Mouse (Mus musculus) thymus, postnatal 0 days (tissue): ENCODE results near the gene Abcc6. TPM values are rescaled to one million over a fixed set of nuclear protein-coding genes. Genes with fewer than 3 reads are reported as not detected.
"Not testable (repeated sequence)": the region's sequence is repeated elsewhere in the genome, so short reads cannot be mapped to it uniquely, and the experiment has no call there.

Experiments used
- DNase-seq: peaks from one replicate; pipeline ENCODE4 v3.0.0-alpha.2; 2015; ENCODE audit warnings: low spot score
- polyA plus RNA-seq: library from polyadenylated mRNA; unstranded; fragments of >200 nt; fragmentation: Nextera tagmentation; extraction: Ambion mirVana; gene quantifications from 2 replicates; pipeline ENCODE4 v1.2.1, GENCODE M21; 2015

Abcc6 gene
- polyA plus RNA-seq, 1 experiment from 2014 or later: not detected

DNA sequence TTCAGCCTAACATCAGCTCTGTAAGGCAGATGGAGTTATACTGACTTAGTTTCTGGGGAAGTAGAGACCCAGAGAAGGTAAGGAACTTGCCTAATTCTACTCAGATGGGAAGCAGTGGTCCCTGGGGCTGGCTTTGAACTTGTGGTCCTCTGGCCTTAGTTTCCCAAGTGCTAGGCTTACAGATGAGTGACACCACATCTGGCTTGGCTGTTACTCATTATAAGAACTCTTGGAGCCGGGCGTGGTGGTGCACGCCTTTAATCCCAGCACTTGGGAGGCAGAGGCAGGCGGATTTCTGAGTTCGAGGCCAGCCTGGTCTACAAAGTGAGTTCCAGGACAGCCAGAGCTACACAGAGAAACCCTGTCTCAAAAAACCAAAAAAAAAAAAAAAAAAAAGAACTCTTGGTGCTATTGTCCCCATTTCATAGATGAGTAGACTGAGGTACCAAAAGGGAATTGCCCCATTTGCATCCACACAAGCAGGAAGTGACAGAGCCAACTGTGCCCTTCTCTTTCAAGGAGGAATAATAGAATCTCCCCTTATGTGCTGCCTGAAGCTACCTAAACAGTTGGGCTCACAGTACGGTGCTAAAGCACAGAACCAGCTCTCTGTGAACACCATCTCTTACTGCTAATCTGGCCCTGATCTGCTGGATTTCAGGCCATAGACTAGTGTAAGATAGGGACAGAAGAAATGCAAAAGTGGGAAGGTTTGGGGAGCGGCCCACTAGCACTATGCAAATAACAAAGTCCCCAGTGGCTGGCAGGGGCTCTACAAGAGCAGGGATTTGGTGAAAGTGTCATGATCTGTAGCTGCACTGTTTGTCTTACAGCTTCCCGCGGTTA is 580 bp downstream of the Abcc6 start:
- no peak for DNase-seq

DNA sequence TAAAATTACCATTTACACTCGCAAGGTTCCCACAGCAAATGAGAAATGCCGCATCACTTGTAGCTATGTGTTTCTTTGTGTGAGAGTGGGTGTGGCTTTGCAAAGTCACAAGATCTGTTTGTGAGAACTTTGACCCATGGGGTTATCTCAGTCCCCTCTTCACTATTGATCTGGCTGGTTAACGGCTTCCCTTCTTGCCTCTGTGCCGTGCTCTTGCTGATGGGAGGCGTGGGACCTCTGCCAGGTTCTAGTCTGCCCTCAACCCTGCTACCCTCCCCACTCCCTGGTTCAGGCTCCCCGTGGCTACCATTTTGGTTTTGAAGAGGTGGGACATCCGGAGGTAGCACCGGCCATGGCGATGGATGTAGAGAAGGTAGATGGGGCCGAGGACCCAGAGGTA is 1.4 kb downstream of the Abcc6 start:
- no peak for DNase-seq

DNA sequence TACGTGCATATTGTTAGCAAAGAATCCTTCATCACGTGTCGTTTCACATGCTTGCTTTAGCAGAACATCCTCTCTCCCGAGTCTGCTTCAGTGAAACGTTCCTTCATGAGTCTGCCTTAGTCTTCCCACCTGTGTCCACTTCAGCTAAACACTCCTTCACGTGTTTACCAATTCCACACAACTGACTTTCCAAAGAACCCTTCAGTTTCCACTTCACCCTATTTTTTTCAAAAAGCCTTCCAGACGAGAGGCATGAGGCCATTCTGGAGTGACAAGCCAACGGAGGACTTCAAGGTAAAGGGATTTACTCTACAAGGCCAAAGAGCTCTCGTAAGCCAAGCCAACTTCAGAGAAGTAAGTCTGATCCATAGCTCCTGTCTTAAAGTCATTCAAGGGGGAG is 4.7 kb downstream of the Abcc6 start:
- DNase-seq: no peak

DNA sequence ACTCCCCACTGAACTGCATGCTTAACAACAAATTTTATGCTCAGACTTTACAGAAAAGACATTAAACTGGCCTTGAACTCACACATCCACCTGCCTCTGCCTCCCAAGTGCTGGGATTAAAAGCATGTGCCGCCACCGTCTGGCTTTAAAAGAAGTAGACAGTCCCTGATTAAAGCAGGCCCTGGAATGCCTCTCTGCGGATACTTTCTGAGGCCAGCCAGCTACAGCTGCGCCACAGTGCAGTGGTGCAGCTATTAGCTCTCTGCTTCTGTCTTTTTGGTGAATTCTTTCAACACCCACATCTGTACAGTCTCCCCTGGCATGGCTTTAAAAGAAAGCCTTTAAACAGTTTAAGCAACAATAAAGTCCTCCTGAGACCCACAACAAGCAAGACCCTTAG is 8.2 kb downstream of the Abcc6 start:
- DNase-seq: no peak

DNA sequence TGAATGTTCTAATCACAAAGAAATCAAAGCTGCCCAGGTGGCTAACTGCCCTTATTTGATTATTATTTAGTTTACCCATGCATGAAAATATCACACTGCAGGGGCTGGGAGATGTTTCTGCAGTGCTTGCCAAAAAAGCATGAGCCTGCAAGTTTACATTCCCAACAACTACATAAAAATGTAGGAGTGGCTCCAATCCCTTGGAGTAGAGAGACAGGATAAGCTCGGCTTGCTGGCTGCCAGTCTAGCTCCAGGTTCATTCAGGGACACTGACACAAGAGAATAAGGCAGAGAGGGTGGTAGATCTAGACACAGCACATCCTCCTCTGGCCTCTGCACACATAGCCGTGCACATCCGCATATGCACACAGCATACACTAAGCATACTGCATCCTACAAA is 10.5 kb downstream of the Abcc6 start:
- no peak for DNase-seq

DNA sequence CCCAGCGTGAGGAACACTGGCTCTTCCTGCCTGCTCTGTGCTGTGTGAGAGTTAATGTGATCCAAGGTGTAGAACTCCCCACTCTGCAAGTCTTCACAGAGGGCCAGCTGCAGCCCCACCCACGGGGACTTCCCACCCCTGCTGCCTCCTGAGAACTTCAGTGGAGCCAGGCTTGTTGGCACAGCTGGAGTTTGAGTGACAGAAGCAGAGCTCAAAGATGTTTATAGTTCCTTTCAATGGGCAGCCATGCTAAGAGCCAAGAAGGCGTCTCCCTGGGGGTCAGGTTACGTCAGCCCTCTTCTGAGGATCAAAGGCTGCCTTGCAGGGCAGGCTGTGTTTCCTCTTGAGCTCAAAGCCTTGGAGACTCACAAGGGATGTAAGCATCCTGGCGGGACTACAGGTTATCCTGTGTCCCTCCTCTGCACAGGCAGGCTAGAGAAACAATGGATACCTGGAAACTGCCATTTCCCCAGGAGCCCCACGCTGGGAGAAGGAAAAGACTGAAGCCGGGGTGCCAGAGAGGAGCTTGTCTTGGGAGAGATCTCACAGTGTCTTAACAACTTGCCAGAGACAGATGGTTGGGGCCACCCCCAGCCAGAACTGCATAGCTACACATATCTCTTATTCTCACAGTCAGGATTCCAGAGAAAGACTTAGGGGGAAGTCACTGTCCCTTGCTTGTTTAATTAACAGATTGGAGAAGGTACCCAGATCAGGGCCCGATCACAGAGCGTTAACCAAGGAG is 16.7 kb downstream of the Abcc6 start:
- no peak for DNase-seq

DNA sequence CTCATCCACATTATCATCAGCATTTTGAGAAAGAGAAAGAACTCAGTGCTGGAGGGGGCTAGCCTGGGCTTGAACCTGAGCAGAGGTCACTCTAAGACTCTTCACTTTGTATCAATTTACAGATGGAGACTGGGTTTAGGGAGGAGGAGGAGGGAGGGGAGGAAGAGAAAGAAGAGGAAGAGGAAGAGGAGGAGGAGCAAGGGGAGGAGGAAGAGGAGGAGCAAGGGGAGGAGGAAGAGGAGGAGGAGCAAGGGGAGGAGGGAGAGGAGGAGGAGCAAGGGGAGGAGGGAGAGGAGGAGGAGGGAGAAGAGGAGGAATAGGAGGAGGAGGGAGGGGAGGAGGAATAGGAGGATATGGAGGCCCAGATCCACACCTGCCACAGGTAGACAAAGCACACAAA is 18.0 kb downstream of the Abcc6 start:
- DNase-seq: no peak

DNA sequence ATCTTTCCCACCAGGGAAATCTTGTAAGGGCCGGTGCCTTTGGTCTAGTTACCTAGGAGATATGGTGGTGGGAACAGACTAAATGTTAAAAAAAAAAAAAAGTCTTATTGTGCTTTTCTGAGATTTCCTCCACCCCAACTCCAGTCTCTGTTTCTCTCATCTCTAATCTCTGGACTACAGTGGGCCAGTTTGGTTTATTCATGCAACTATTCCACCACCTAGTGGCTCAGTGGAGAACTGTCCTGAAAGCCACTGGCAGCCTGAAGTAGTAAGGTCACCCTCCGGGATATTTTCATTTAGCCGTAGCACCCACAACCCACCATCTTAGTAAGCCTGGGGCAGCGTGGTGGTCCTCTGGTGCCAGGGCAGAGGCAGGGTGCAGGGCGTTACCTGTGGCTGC is 20.5 kb downstream of the Abcc6 start:
- peak; percentile 58 for DNase-seq

DNA sequence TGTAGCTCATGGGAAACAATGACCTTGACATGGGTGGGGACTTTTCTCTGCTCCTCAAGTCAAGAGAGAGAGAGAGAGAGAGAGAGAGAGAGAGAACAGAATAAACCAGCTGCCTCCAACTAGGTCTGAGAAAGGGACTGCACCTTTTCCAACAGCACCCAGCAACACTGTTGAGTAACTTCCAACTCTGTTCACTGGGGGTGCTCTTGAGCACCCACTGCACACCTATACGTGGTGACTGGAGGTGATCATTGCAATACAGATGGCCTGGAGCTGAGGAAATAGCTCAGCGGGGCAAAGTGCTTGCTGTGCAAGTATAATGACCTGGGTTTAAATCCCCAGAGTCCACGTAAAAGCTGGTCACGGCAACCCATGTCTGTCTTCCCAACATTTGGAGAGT is 27.4 kb downstream of the Abcc6 start:
- DNase-seq: no peak

DNA sequence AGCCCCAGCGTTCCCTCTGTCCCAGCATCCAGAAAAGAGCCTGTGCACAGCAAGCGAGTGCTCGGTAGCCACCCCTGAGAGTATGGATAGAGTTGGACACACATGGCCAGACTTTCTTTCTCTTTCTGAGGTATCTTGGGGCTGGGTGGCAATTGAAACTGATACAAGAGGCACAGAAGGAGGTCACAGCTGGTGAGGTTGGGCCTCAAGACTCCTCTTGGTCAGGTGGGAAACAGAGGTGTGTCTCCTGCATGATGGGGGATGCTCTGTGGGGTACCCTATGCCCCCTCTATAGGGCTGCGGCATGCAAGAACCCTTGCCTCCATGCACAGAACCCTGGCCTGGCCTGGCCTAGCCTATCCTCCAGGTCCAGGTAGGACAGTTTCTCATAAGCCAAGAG is 29.5 kb downstream of the Abcc6 start:
- DNase-seq: no peak

DNA sequence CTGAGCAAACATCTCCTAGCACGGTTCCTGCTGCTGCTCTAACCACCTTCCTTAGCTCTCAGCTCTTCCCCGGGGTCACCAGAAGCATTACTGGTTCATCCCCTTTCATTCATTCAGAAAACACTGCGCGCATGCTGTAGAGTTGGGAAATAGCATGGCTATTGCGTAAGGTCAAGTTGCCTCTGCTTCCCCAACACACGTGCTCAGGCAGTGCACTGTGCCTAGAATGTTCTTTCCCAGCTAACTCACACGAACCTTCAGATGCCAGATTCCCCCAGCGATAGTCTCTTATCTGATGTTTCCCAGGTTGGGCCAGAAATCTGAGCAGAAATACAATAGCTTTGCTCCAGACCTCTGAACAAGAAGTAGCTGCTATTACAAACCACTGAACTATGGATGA is 37.6 kb downstream of the Abcc6 start:
- DNase-seq: no peak

DNA sequence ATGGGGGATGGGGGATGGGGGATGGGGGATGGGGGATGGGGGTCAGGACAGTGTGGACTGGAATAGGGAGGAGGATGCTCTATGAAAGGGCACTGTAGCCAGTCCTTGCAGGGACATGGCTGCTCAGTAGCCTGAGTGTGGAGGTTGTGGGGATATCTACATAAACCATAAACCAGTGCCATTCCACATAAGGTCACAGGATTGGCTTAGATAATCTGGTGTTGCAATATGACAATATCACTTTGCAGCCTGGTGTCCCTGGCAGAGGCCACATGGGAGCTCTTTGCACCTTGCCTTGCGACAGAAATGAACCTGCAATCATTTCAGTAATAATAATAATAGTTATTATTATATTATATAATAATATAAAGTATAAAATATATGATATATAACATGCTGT is 41.8 kb downstream of the Abcc6 start:
- no peak for DNase-seq

DNA sequence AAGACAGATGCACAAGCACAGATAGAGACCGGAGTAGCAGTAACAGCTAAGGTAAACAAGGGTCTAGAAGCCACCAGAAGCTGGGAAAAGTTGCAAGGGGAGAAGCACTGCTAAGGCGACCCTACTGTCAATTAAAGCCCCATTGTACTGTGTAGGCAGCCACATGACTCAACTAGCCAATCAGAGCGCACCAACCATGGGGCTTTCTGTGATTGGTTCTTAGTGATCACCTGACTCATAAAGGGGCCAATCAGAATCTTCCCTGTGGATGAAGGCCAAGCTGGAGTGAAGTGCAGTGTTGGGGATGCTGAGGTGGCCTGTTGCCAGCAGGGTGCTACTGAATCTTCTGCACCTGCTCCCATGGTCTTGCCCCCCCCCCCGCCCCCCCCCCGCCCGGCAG is 43.2 kb downstream of the Abcc6 start:
- DNase-seq: no peak

DNA sequence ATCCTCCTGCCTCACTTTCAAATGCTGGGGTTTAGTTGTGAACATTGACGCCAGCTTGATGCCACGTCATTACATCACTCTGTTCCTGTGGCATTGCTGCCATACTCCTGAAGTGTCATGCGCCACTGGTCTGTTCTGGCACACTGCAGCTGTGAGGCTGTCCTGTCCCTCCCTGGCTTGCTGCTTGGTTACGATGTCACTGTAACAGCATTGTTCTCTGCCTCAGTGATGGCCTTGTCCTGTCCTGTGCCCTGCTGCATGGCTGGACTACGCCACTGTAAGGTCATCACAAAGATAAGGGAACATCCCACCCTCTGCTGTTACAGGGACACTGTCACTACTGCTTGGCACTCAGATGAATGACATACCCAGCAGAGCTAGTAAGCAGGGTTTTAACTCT is 48.5 kb downstream of the Abcc6 start:
- no peak for DNase-seq

DNA sequence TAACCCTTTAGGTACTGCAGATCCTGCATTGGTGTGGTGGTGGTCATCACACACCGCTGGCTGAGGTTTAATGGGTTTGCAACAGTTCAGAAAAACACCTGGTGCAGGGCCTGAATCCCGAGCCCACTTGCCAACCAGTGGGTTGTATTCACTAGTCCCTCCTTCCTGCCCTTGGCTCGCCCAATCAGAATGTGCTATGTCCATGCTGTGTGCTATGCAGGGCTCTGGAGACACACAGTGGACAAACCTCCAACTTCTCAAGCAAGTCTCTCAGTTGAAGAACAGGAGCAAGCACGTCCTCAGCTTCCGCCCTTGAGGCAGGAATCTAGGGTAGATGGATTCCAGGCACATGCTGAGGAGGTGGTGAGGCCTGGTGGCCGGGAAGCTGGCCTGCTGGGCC is 55.6 kb downstream of the Abcc6 start:
- peak; percentile 4 for DNase-seq

DNA sequence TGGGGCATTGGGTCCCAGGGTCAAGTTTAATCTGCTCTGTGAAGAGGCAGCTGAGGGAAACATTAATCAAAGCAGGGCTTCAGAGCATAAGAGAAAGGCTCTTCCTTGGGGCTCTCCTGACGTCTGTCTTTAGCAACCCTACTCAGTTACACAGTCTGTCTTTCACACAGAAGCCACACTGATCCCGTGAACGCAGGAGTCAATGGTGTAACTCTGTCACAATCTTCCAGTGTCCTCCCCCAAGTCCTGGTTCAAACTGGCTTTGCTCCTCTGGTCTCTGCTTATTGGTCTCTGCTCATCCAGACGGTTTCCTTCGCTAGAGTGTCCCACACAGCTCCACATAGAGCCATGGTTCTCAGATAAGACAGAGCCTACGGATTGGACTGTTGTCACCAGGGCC is 56.0 kb downstream of the Abcc6 start:
- DNase-seq: no peak

DNA sequence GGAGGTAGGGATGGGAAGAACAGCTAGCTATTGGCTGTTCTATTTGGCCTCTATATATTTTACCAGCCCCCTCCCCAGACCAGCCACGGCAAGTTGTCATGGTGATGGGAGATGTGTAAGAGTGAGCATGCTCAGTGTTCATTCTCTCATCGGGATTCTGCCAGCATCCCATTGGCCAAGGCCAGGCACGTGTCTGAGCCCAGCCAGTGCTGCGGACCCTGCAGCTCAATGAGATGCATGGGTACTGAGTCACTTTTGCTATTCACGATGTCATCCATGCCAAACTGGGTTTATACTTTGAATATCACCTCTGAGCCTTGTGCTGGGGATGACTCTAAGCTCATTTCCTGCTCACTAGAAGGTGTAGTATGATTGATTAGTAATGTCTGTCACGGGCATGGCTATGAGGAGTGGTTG is 56.8 kb downstream of the Abcc6 start:
- DNase-seq: no peak

DNA sequence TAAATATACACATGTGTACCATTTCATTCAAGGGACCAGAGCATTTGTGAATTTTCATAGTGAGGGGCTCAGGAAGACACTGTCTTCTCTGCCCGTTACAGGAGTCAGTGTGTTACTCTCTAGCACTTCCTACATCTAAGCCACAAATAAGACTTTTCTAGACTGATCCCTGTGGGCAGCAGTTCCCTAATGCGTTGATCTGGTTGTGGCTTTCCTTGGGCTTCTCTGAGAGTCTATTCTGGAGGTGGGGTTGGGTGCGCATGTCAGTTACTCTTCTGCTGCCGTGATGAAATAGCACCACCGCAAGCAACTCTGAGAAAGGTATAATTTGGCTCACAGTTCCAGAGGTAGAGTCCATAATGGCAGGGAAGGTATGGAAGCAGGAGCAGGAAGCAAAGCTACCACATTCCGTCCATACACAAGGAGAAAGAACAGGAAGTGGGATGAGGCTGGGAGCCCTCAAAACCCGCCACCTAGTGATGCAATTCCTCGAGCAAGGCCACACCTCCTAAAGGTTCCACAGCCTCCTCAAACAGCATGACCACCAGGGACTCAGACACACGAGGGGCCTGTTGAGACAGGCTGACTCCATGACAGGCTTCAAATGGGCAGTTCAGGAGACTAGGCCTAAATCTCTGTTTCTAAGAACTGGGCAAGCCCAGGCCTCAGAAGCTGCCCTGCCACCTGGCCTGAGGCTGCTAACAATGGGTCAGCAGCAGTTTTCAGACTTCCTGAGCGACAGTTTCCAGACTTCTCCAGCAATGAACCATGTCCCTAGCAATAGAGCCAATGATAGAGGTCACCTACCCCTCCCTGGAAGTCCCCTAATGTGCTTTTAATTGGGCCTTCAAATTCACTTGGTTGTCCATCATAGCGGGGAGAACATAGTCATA is 58.0 kb downstream of the Abcc6 start:
- DNase-seq: no peak

DNA sequence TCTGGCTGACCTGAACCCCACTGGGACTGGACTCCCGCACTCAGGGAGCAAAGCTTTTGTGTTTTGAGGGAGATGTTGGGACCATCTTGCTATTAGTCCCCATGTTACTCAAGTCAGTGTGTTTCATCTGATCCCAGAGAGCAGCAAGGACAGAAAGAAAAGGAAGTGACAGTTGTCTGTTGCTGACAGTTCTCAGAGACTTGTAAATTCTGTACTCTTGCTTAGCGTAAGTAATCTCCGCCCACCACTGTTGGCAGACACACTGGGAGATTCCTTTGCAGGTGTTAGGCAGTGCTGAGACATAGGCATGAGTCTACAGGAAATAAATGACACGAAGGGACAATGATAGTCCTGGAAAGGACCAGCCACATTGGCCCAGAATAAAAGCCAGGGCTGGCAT is 73.5 kb downstream of the Abcc6 start:
- DNase-seq: no peak

DNA sequence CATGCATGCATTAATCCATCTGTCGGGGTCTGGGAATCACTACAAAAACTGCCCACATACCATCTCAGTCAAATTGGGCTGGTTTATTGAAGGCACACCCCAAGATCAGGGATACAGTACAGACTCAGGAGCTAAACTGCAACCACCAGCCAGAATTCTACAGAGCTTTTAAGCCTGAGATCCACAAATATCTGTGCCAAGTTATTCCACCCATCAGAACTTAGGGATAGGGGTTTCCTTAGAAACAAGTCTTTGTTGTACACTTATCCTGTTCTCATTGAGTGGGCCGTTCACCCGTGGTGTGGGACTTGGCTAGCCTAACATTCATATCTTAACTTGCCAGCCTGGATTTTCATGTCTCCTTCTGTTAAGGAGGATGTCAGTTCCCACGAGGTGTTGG is 81.0 kb downstream of the Abcc6 start:
- no peak for DNase-seq

DNA sequence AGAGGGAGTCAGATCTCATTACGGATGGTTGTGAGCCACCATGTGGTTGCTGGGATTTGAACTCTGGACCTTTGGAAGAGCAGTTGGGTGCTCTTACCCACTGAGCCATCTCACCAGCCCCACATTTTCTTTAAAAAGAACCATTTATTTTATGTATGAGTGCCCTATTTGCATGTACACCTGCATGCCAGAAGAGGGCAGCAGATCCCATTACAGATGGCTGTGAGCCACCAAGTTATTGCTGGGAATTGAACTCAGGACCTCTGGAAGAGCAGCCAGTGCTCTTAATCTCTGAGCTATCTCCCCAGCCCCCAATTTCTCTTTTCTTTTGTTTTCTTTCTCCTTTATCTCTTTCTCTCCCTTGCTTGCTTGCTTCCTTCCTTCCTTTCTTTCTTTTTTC is 86.8 kb downstream of the Abcc6 start:
- DNase-seq: not testable (repeated sequence)

DNA sequence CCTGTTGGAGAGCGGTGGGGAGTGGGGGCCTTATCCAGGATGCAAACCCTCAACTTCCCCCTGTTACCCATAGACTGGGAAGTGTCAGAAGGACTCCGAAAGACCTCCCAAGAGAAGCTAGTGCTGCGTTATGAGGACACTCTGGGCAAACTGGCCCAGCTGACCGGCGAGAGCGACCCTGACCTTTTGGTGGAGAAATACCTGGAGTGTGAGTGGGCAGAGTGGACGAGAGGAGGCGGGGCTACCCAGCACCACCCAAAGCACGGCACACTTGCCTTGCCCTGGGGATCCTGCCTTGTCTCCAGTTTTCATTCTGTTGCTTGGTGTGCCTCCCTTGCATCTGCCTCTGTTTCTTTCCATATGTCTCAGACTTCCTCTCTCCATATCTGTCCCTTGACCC is 88.1 kb downstream of the Abcc6 start:
- DNase-seq: no peak
